Mouse (Mus musculus) liver, embryonic 15.5 days (tissue): ENCODE measurements around the gene Foxo1. TPM values are rescaled to one million over a fixed set of nuclear protein-coding genes. Genes with fewer than 3 reads are reported as not detected.

Source experiments
- ATAC-seq: fragments of 200-750 bp; cut with Nextera tagmentation; 2 replicates; pipeline ENCODE4 v1.8.0; 2017; ENCODE audit warnings: moderate number of reproducible peaks, mild to moderate bottlenecking, moderate library complexity; ENCODE audit not compliant: insufficient read depth
- H3K27ac ChIP-seq: fragments of 300-500 bp; sonication (generic); replicated peaks from 2 replicates; pipeline ENCODE4 v1.5.1; 2015; ENCODE audit warnings: mild to moderate bottlenecking, inconsistent platforms
- H3K27me3 ChIP-seq: fragments of 300-500 bp; sonication (generic); 2 replicates; pipeline ENCODE4 v1.6.1; 2015; ENCODE audit warnings: mild to moderate bottlenecking, inconsistent platforms
- H3K36me3 ChIP-seq: fragments of 300-500 bp; sonication (generic); replicated peaks from 2 replicates; pipeline ENCODE4 v1.6.1; 2015; ENCODE audit warnings: moderate library complexity, mild to moderate bottlenecking, inconsistent platforms
- H3K4me1 ChIP-seq: fragments of 300-500 bp; sonication (generic); replicated peaks from 2 replicates; pipeline ENCODE4 v1.6.1; 2015; ENCODE audit warnings: inconsistent platforms
- H3K4me2 ChIP-seq: fragments of 300-500 bp; sonication (generic); 2 replicates; pipeline ENCODE4 v1.6.1; 2015; ENCODE audit warnings: moderate library complexity, mild to moderate bottlenecking, inconsistent platforms
- H3K4me3 ChIP-seq: fragments of 300-500 bp; sonication (generic); replicated peaks from 2 replicates; pipeline ENCODE4 v1.5.1; 2015; ENCODE audit warnings: mild to moderate bottlenecking, inconsistent platforms
- H3K9ac ChIP-seq: fragments of 300-500 bp; sonication (generic); 2 replicates; pipeline ENCODE4 v1.6.1; 2015; ENCODE audit warnings: moderate library complexity, mild to moderate bottlenecking, inconsistent platforms
- H3K9me3 ChIP-seq: fragments of 300-500 bp; sonication (generic); replicated peaks from 2 replicates; pipeline ENCODE4 v1.6.1; 2016; ENCODE audit warnings: inconsistent platforms
- WGBS: fragments of 180-500 bp; shearing (Covaris S2); methylation state at CpG from one replicate; pipeline ENCODE4 v1.1.7; 2015; ENCODE audit warnings: mixed read lengths; ENCODE audit not compliant: insufficient replicate concordance; 5-methylcytosine and 5-hydroxymethylcytosine counted together
- polyA plus RNA-seq: library from polyadenylated mRNA; unstranded; fragments of >200 nt; fragmentation: Nextera tagmentation; extraction: Ambion mirVana; gene quantifications from 2 replicates; pipeline ENCODE4 v1.2.1, GENCODE M21; 2015

The Foxo1 gene
- polyA plus RNA-seq, 1 experiment from 2014 or later, result 1.7 TPM

DNA sequence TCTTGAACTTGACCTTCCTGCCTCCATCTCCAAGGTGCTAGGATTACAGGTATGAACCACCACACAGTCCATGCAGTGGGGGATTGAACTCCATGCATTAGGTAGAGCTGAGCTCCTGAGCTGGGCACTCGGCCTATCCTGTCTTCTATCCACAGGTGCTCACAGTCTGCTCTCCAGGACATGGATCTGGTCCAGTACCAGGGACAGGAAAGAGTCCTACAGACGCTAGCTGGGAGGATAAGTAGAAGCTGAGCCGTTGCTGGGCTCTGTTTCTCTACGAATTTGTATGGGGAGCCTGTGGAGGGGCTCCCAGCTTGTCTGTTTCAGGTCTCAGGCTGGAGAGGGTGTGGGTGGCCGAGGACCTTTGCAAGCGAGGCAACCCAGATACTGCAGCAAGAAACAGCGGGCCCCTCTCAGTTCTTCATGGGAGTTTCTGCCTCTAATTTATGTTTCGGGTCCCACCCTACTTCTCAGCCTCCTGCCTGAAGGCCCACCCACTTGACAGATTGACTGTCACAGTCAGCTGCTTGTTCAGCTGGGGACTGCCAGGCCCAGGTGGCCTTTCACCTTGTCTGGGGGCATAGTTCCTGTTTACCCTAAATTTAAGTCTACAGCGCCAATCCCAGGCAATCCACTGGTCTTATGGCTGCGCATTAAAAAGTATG, 128.9 kb downstream of the Foxo1 start:
- 66% methylated on average over 10 of the region's 10 CpGs for WGBS
- H3K9ac ChIP-seq, result no peak overlapping the region
- no peak overlapping the region for H3K4me2 ChIP-seq
- ATAC-seq, result 0 out of 2 replicates have a peak, but pooled peaks have one; percentile 15
- no peaks in the 10 kb centered on the region for H3K36me3 ChIP-seq
- H3K27ac ChIP-seq, result no peak overlapping the region
- H3K27me3 ChIP-seq, result peaks cover 11% of the 10 kb centered on the region
- no peaks in the 10 kb centered on the region for H3K9me3 ChIP-seq
- H3K4me1 ChIP-seq, result peaks cover 11% of the 10 kb centered on the region; the same call in 1 of the 2 replicates
- no peak overlapping the region for H3K4me3 ChIP-seq

DNA sequence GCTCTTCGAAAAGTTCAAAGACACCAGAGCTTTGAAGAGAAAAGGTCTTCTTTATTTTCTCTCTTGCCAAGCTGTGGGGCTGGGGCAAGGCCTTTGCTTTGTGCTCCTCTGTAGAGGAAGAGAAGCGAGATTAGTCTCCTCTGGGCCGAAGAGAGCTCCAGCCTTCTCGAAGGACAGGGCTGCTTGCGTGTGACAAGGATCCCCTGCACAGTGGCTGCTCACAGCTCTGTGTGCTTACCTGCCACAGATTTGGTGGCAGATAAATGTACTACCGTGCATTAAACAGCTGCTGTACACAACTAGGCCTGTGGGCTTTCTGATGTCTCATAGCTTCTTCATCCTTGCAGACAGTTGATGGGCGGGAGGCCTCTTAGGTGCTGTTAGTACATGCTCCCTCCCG, 129.8 kb downstream of the Foxo1 start:
- ATAC-seq, result no peak
- Histone ChIP-seq H3K9me3 (no peaks in the 10 kb centered on the region), H3K9ac (no peak overlapping the region), H3K36me3 (no peaks in the 10 kb centered on the region), H3K27ac (no peak overlapping the region), H3K27me3 (peaks cover 11% of the 10 kb centered on the region), H3K4me1 (peaks cover 11% of the 10 kb centered on the region; the same call in 1 of the 2 replicates), H3K4me2 (no peak overlapping the region), H3K4me3 (no peak overlapping the region)
- WGBS, result 61% methylated on average over 8 of the region's 8 CpGs

DNA sequence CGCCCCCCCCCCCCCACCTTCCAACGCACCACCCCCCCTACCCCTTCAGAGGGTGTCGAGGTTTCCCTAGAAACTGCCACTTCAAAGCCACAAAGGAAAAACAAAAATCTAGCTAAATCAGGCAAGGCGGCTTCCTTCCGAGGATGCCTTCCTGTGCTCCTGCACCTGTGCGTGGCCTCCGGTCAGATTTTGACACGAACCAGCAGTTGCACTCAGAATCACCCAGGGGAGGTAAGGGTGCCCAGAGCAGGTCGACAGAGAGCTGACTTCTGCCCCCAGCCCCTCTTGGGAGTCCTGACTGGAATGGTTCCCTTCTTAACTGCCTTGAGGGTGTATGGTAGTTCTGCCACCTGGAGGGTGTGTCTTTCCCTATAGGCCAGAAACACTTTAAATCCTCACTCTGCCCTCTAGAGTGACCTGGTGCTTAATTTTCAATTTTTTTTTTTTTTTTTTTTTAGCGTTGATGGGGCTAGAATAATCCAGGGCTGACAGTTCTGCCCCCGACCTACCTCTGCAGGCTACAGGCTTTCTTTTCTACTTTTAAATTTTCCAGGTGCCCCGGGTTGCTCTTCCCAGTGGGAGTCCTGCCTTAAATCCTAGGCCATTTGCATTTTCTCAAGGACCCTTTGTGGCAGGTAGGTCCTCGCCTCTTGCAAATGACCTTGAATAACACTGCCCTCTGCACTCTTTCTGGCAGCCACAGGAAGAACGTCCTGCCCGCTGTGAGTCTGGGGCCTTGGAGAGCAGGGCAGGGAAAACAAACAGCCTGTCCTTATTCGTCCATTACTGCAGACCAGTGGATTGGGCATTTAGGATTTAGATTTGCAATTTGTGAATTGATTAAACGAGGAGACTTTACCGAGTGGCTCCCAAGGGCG, 132.4 kb downstream of the Foxo1 start:
- peaks cover 11% of the 10 kb centered on the region; the same call in 1 of the 2 replicates for H3K4me1 ChIP-seq
- no peaks in the 10 kb centered on the region for H3K36me3 ChIP-seq
- 8% methylated on average over 18 of the region's 19 CpGs for whole genome bisulfite sequencing
- H3K27ac ChIP-seq, result no peak overlapping the region
- H3K9ac ChIP-seq, result no peak overlapping the region
- H3K4me2 ChIP-seq, result peak overlapping the region; percentile 43
- H3K9me3 ChIP-seq, result no peaks in the 10 kb centered on the region
- no peak for ATAC-seq
- H3K27me3 ChIP-seq, result peaks cover 11% of the 10 kb centered on the region
- peak overlapping the region; percentile 21; the same call in 1 of the 2 replicates for H3K4me3 ChIP-seq

DNA sequence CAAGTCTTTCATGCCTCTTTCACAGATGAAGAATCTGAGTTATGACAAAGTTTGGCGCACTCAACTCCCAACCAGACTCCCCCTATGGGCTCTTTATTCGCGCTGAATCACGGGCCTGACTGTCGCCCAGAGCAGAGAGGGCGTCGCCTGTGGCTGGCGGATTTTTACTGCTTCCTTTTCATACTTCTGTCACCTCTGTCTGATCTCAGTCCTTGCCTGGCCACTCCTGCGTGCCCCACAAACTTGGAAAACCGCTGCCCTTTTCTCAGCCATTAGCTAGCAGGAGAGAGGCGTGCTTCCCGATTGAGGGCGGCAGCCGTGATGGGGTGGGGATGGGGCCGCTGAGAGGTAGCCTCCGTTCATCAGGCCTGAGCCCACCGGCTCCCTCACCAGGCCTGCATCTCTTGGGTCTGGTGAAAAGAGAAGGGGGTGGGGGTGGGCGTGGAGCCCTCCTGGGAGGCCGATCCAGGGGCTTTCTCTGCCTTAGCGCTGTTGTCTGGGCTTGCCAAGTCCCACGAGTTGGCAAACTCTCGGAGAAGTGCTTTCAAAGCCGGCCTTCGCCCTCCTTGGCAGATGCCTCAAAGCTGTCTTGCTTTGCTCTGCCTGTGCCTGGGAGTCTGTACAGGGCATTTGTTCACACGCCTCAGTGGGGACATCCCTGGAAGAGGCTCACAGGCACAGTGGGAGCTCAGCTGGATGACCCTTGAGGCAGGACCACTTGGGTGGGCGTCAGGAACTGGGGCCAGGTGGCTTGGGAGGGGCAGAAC, 133.2 kb downstream of the Foxo1 start:
- no peak for ATAC-seq
- no peaks in the 10 kb centered on the region for H3K9me3 ChIP-seq
- H3K27ac ChIP-seq, result no peak overlapping the region
- H3K4me2 ChIP-seq, result peak overlapping the region; percentile 43
- H3K27me3 ChIP-seq, result peaks cover 11% of the 10 kb centered on the region
- WGBS, result 4% methylated on average over 26 of the region's 26 CpGs
- H3K4me3 ChIP-seq, result peak overlapping the region; percentile 21; the same call in 1 of the 2 replicates
- no peaks in the 10 kb centered on the region for H3K36me3 ChIP-seq
- no peak overlapping the region for H3K9ac ChIP-seq
- peaks cover 11% of the 10 kb centered on the region; the same call in 1 of the 2 replicates for H3K4me1 ChIP-seq

Other genes starting within 250 kb of the Foxo1 start
- 0.73 and 0.96 TPM in 2 replicates for gene Maml3, start 163.3 kb upstream of the Foxo1 start, polyA plus RNA-seq